Mouse (Mus musculus): ENCODE measurements at regions not wholly inside any gene's neighbourhood (a gene's known extent, or its start where the extent isn't known, plus 50 kb on each side); places are given as distances from the start of the nearest gene placed in this dataset.

- in situ Hi-C loops (cut with MboI; ENCODE audit: low pct_unique_long_range_greater_than_20kb in 1 of 2, low sequenced_read_pairs in 2 of 2, unreplicated experiment in 1 of 2), result no loop called here
Measured at GRCm38 (mm10) chr3:121618561-121618960, 52.0 kb upstream of the 4930432M17Rik start.

- in situ Hi-C loops (cut with MboI; ENCODE audit: low pct_unique_long_range_greater_than_20kb in 1 of 2, low sequenced_read_pairs in 2 of 2, unreplicated experiment in 1 of 2), result no loop called here
Measured at GRCm38 (mm10) chr3:121618161-121618560, 52.4 kb upstream of the 4930432M17Rik start.

- in situ Hi-C loops (cut with MboI; ENCODE audit: low pct_unique_long_range_greater_than_20kb in 1 of 2, low sequenced_read_pairs in 2 of 2, unreplicated experiment in 1 of 2), result no loop called here
Measured at GRCm38 (mm10) chr3:121617351-121617750, 53.2 kb upstream of the 4930432M17Rik start.

- in situ Hi-C loops (cut with MboI; ENCODE audit: low pct_unique_long_range_greater_than_20kb in 1 of 2, low sequenced_read_pairs in 2 of 2, unreplicated experiment in 1 of 2), result no loop called here
Measured at GRCm38 (mm10) chr3:121616075-121616474, 54.5 kb upstream of the 4930432M17Rik start.

GRCm38 (mm10) chr3:121614741-121615140 is 55.8 kb upstream of the 4930432M17Rik start:
- in situ Hi-C loops (cut with MboI; ENCODE audit: low pct_unique_long_range_greater_than_20kb in 1 of 2, low sequenced_read_pairs in 2 of 2, unreplicated experiment in 1 of 2), result no loop called here

GRCm38 (mm10) chr3:121613224-121613623 is 57.3 kb upstream of the 4930432M17Rik start:
- in situ Hi-C loops (cut with MboI; ENCODE audit: low pct_unique_long_range_greater_than_20kb in 1 of 2, low sequenced_read_pairs in 2 of 2, unreplicated experiment in 1 of 2), result no loop called here

GRCm38 (mm10) chr3:121609845-121610244 is 60.7 kb upstream of the 4930432M17Rik start:
- in situ Hi-C loops (cut with MboI; ENCODE audit: low pct_unique_long_range_greater_than_20kb in 1 of 2, low sequenced_read_pairs in 2 of 2, unreplicated experiment in 1 of 2), result no loop called here

- in situ Hi-C loops (cut with MboI; ENCODE audit: low pct_unique_long_range_greater_than_20kb in 1 of 2, low sequenced_read_pairs in 2 of 2, unreplicated experiment in 1 of 2), result no loop called here
Measured at GRCm38 (mm10) chr3:121609090-121609489, 61.5 kb upstream of the 4930432M17Rik start.

GRCm38 (mm10) chr3:121604737-121605136 is 65.8 kb upstream of the 4930432M17Rik start:
- in situ Hi-C loops (cut with MboI; ENCODE audit: low pct_unique_long_range_greater_than_20kb in 1 of 2, low sequenced_read_pairs in 2 of 2, unreplicated experiment in 1 of 2), result no loop called here

GRCm38 (mm10) chr3:121604081-121604480 is 66.5 kb upstream of the 4930432M17Rik start:
- in situ Hi-C loops (cut with MboI; ENCODE audit: low pct_unique_long_range_greater_than_20kb in 1 of 2, low sequenced_read_pairs in 2 of 2, unreplicated experiment in 1 of 2), result no loop called here

GRCm38 (mm10) chr3:121602826-121603370 is 67.7 kb upstream of the 4930432M17Rik start:
- in situ Hi-C loops (cut with MboI; ENCODE audit: low pct_unique_long_range_greater_than_20kb in 1 of 2, low sequenced_read_pairs in 2 of 2, unreplicated experiment in 1 of 2), result no loop called here

GRCm38 (mm10) chr3:121602082-121602561 is 68.4 kb upstream of the 4930432M17Rik start:
- in situ Hi-C loops (cut with MboI; ENCODE audit: low pct_unique_long_range_greater_than_20kb in 1 of 2, low sequenced_read_pairs in 2 of 2, unreplicated experiment in 1 of 2), result no loop called here

GRCm38 (mm10) chr3:121600841-121601240 is 68.6 kb upstream of the Slc44a3 start:
- in situ Hi-C loops (cut with MboI; ENCODE audit: low pct_unique_long_range_greater_than_20kb in 1 of 2, low sequenced_read_pairs in 2 of 2, unreplicated experiment in 1 of 2), result no loop called here

GRCm38 (mm10) chr3:121600388-121600787 is 68.2 kb upstream of the Slc44a3 start:
- in situ Hi-C loops (cut with MboI; ENCODE audit: low pct_unique_long_range_greater_than_20kb in 1 of 2, low sequenced_read_pairs in 2 of 2, unreplicated experiment in 1 of 2), result no loop called here

- in situ Hi-C loops (cut with MboI; ENCODE audit: low pct_unique_long_range_greater_than_20kb in 1 of 2, low sequenced_read_pairs in 2 of 2, unreplicated experiment in 1 of 2), result no loop called here
Measured at GRCm38 (mm10) chr3:121597988-121598387, 65.8 kb upstream of the Slc44a3 start.

GRCm38 (mm10) chr3:121597203-121597602 is 65.0 kb upstream of the Slc44a3 start:
- in situ Hi-C loops (cut with MboI; ENCODE audit: low pct_unique_long_range_greater_than_20kb in 1 of 2, low sequenced_read_pairs in 2 of 2, unreplicated experiment in 1 of 2), result no loop called here

- in situ Hi-C loops (cut with MboI; ENCODE audit: low pct_unique_long_range_greater_than_20kb in 1 of 2, low sequenced_read_pairs in 2 of 2, unreplicated experiment in 1 of 2), result no loop called here
Measured at GRCm38 (mm10) chr3:121594580-121594979, 62.4 kb upstream of the Slc44a3 start.

- in situ Hi-C loops (cut with MboI; ENCODE audit: low pct_unique_long_range_greater_than_20kb in 1 of 2, low sequenced_read_pairs in 2 of 2, unreplicated experiment in 1 of 2), result no loop called here
Measured at GRCm38 (mm10) chr3:121593598-121594117, 61.5 kb upstream of the Slc44a3 start.

- in situ Hi-C loops (cut with MboI; ENCODE audit: low pct_unique_long_range_greater_than_20kb in 1 of 2, low sequenced_read_pairs in 2 of 2, unreplicated experiment in 1 of 2), result no loop called here
Measured at GRCm38 (mm10) chr3:121593143-121593542, 60.9 kb upstream of the Slc44a3 start.

- in situ Hi-C loops (cut with MboI; ENCODE audit: low pct_unique_long_range_greater_than_20kb in 1 of 2, low sequenced_read_pairs in 2 of 2, unreplicated experiment in 1 of 2), result loop anchor here in 1 of 2 experiments (5.0 kb wide), 1 partner anchor 37 kb away; no protein-coding TSS in a partner anchor
Measured at GRCm38 (mm10) chr3:121589494-121589885, 57.3 kb upstream of the Slc44a3 start.

Data from mouse embryonic stem cell (cell line).